Comparison of ENCODE assay signal across 8 mouse cellular contexts in the genomic region with DNA sequence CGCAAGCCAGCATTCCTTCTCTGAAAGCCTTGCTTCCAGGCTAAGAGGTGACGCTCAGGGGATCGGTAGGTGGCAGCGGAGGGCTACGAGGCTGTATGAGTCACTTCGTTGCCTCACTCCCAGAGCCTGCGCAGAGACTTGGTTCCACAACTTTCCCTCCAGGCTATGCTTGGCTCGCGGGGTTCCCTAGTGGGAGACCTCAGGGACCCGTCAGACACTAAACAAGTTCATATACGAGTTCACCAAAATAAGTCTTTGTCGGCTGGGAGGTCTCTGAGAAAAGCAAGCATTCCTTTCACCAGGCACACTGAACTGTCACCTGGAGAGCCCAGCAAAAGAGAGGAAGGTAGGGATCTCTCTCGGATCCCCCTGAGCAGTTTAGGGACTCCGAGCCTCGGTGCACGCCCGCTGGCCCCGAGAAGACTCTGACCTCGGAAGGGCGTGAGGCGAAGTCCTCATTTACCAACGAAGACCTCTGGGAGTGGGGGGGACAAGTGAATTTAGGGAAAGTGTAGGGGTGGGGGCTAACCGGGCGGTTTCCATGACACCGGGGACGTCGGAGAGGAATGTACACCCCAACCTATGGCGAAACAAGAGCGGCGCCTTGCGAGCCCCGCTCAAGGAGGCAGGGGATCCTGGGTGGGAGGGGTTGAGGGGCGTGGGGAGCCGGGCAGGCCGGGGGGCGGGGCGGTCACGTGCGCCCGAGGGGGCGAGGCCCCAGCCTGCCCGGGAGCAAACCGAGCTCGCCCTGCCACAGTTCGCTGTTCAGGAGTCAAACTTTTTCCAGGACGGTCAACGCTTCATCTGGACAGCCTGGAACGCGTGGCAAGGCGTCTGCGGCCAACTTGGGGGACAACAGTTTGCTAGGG. TPM values are rescaled to one million over a fixed set of nuclear protein-coding genes. Genes with fewer than 3 reads are reported as not detected.
DNase-seq lines count a peak whose midpoint lies in the region; ATAC-seq and TF ChIP-seq lines count a peak whose summit lies in the region.

TSS of gene Flvcr2 (plus strand) at position 713 of the 869 bp plus-strand sequence.

- peak within 1 kb of the TSS; percentile 99 for H3K4me2 ChIP-seq in CH12.LX (ENCODE audit: insufficient read depth, low read depth, poor library complexity, severe bottlenecking)
- H3K4me2 ChIP-seq in forebrain, embryonic 15.5 days (replicated peaks) = peak within 1 kb of the TSS; percentile 76
- peak within 1 kb of the TSS; percentile 87 for H3K4me2 ChIP-seq in liver, postnatal 0 days (ENCODE audit: low read depth, low read length)
- H3K4me2 ChIP-seq in neural tube, embryonic 13.5 days = peak within 1 kb of the TSS; percentile 81

- no peaks in the 10 kb centered on the region for H3K9me3 ChIP-seq in CH12.LX (replicated peaks; ENCODE audit: low read length)
- H3K9me3 ChIP-seq in forebrain, embryonic 15.5 days = no peaks in the 10 kb centered on the region
- H3K9me3 ChIP-seq in liver, postnatal 0 days (ENCODE audit: low read length) = no peaks in the 10 kb centered on the region
- H3K9me3 ChIP-seq in neural tube, embryonic 13.5 days = no peaks in the 10 kb centered on the region

- no peaks in the 10 kb centered on the region for H3K79me2 ChIP-seq in CH12.LX (replicated peaks; ENCODE audit: control insufficient read depth, extremely low read depth, insufficient read depth, poor library complexity, severe bottlenecking)

- no peaks in the 10 kb centered on the region for H3K27me3 ChIP-seq in CH12.LX (replicated peaks)
- peaks cover 3% of the 10 kb centered on the region; the same call in 1 of the 2 replicates for H3K27me3 ChIP-seq in forebrain, embryonic 15.5 days
- H3K27me3 ChIP-seq in liver, postnatal 0 days (ENCODE audit: insufficient read depth, low read length) = peaks cover 4% of the 10 kb centered on the region; the same call in 1 of the 2 replicates
- peaks cover 24% of the 10 kb centered on the region for H3K27me3 ChIP-seq in neural tube, embryonic 13.5 days

- peak in 1 of 2 experiments; percentile 74; a peak in 2 of 4 replicates for TF ChIP-seq CTCF in CH12.LX (conservative IDR thresholded peaks at IDR 0.05 in 1 of 2, IDR thresholded peaks at IDR 0.05 in 1 of 2; ENCODE audit: low read depth in 2 of 2, low read length in 2 of 2)
- TF ChIP-seq CTCF in liver, postnatal 0 days (IDR thresholded peaks at IDR 0.05; ENCODE audit: low read depth) = peak; percentile 85

- H3K4me1 ChIP-seq in CH12.LX (ENCODE audit: control insufficient read depth in 1 of 2, insufficient read depth in 2 of 2) = 0 out of 4 replicates have a peak, but pooled peaks cover 0 to 3% of the 10 kb centered on the region in 2 experiments
- peaks cover 10% of the 10 kb centered on the region for H3K4me1 ChIP-seq in forebrain, embryonic 15.5 days
- H3K4me1 ChIP-seq in liver, postnatal 0 days (ENCODE audit: insufficient read depth) = no peaks in the 10 kb centered on the region
- peaks cover 16% of the 10 kb centered on the region for H3K4me1 ChIP-seq in neural tube, embryonic 13.5 days (replicated peaks)

- ATAC-seq in forebrain, embryonic 15.5 days (replicated peaks) = peak; percentile 75
- ATAC-seq in liver, postnatal 0 days = peak; percentile 84
- ATAC-seq in neural tube, embryonic 13.5 days (ENCODE audit: low read depth) = peak; percentile 88

- no peaks in the 10 kb centered on the region for H3K36me3 ChIP-seq in CH12.LX (replicated peaks in 1 of 2; ENCODE audit: control insufficient read depth in 1 of 2, insufficient read depth in 1 of 2, low read length in 1 of 2)
- no peaks in the 10 kb centered on the region for H3K36me3 ChIP-seq in forebrain, embryonic 15.5 days
- H3K36me3 ChIP-seq in liver, postnatal 0 days (replicated peaks; ENCODE audit: insufficient read depth, low read length) = no peaks in the 10 kb centered on the region
- no peaks in the 10 kb centered on the region for H3K36me3 ChIP-seq in neural tube, embryonic 13.5 days

- 1% methylated on average over 51 of the region's 51 CpGs for WGBS in forebrain, embryonic 15.5 days
- 2% methylated on average over 45 of the region's 51 CpGs for WGBS in liver, postnatal 0 days (ENCODE audit: insufficient replicate concordance)
- 2% methylated on average over 45 of the region's 51 CpGs for WGBS in neural tube, embryonic 13.5 days

- TF ChIP-seq EP300 in CH12.LX (IDR thresholded peaks at IDR 0.05; ENCODE audit: low read length) = no peak
- TF ChIP-seq EP300 in liver, postnatal 0 days (IDR thresholded peaks at IDR 0.05; ENCODE audit: low read depth) = no peak

- peak; percentile 16 for DNase-seq in CH12.LX (ENCODE audit: extremely low read depth)
- peak; percentile 11 for DNase-seq in c-Kit-positive CD71-positive TER-119-positive erythroid progenitor cells, embryonic 14.5 days (ENCODE audit: low spot score)
- DNase-seq in heart, postnatal 25 days (ENCODE audit: low spot score) = peak; percentile 66
- peak; percentile 77 for DNase-seq in layer of hippocampus, adult 11-12 months (ENCODE audit: low spot score)
- peak; percentile 79 for DNase-seq in liver, postnatal 0 days
- DNase-seq in testis, postnatal 14 days (ENCODE audit: low spot score) = peak; percentile 78

- TF ChIP-seq RAD21 in CH12.LX (IDR thresholded peaks at IDR 0.05; ENCODE audit: low read depth, low read length) = peak; percentile 67

- peak within 1 kb of the TSS; percentile 7; the same call in 1 of the 2 replicates for H3K9ac ChIP-seq in CH12.LX (ENCODE audit: insufficient read depth, low read depth)
- H3K9ac ChIP-seq in forebrain, embryonic 15.5 days (replicated peaks) = peak within 1 kb of the TSS; percentile 36
- H3K9ac ChIP-seq in liver, postnatal 0 days (replicated peaks) = peak within 1 kb of the TSS; percentile 61
- H3K9ac ChIP-seq in neural tube, embryonic 13.5 days = peak within 1 kb of the TSS; percentile 46

- no peak for TF ChIP-seq POLR2A in CH12.LX (IDR thresholded peaks at IDR 0.05; ENCODE audit: low read depth, low read length)

- no peak within 1 kb of the TSS for H3K27ac ChIP-seq in CH12.LX (ENCODE audit: insufficient read depth, low read depth)
- no peak within 1 kb of the TSS for H3K27ac ChIP-seq in forebrain, embryonic 15.5 days (replicated peaks)
- H3K27ac ChIP-seq in liver, postnatal 0 days (ENCODE audit: low read depth) = peak within 1 kb of the TSS; percentile 86
- H3K27ac ChIP-seq in neural tube, embryonic 13.5 days (replicated peaks) = no peak within 1 kb of the TSS

- dilution Hi-C loops in CH12.LX (cut with MboI; ENCODE audit: extremely low pct_ligation_motif_present, extremely low pct_unique_long_range_greater_than_20kb, low sequenced_read_pairs) = no loop called here

- peak within 1 kb of the TSS in 1 of 3 experiments; percentile 35 for H3K4me3 ChIP-seq in CH12.LX (replicated peaks in 1 of 3; ENCODE audit: low read depth in 2 of 3, low read length in 2 of 3, poor library complexity in 1 of 3)
- H3K4me3 ChIP-seq in forebrain, embryonic 15.5 days = peak within 1 kb of the TSS; percentile 40
- H3K4me3 ChIP-seq in liver, postnatal 0 days (ENCODE audit: low read depth, low read length) = peak within 1 kb of the TSS; percentile 48
- peak within 1 kb of the TSS; percentile 41 for H3K4me3 ChIP-seq in neural tube, embryonic 13.5 days

- intact Hi-C loops in heart, postnatal 25 days (cut with DNase I) = loop anchor here (1.0 to 5.0 kb wide), 2 partner anchors 72 to 331 kb away; partner anchors contain the start of gene Tgfb3

- in situ Hi-C loops in CH12.LX (cut with MboI; ENCODE audit: low pct_ligation_motif_present, low pct_unique_long_range_greater_than_20kb, low sequenced_read_pairs) = no loop called here

TF ChIP-seq in CH12.LX, 34 proteins besides CTCF, POLR2A, EP300 and RAD21 (continues in another document):
- TF ChIP-seq ZNF384 (IDR thresholded peaks at IDR 0.05; ENCODE audit: low read depth, low read length) (no peak), MEF2A (IDR thresholded peaks at IDR 0.05; ENCODE audit: borderline replicate concordance, low read depth, low read length) (no peak), TBP (conservative IDR thresholded peaks at IDR 0.05; ENCODE audit: low read depth, low read length) (no peak), SMC3 (IDR thresholded peaks at IDR 0.05; ENCODE audit: low read depth, low read length) (peak; percentile 62), MXI1 (IDR thresholded peaks at IDR 0.05; ENCODE audit: low read depth, low read length) (no peak), MAFK (IDR thresholded peaks at IDR 0.05; ENCODE audit: insufficient replicate concordance, low read length) (no peak), JUN (IDR thresholded peaks at IDR 0.05; ENCODE audit: insufficient read depth, low read depth, low read length) (no peak), PAX5 (IDR thresholded peaks at IDR 0.05; ENCODE audit: low read length) (no peak), MAZ (IDR thresholded peaks at IDR 0.05; ENCODE audit: low read depth, low read length) (no peak), JUND (conservative IDR thresholded peaks at IDR 0.05; ENCODE audit: low read depth, low read length) (no peak), HCFC1 (IDR thresholded peaks at IDR 0.05; ENCODE audit: low read depth, low read length) (no peak), ZMIZ1 (IDR thresholded peaks at IDR 0.05; ENCODE audit: low read depth, low read length) (no peak), CHD2 (IDR thresholded peaks at IDR 0.05; ENCODE audit: low read length) (no peak), UBTF (IDR thresholded peaks at IDR 0.05; ENCODE audit: low read depth, low read length) (no peak), SIN3A (IDR thresholded peaks at IDR 0.05; ENCODE audit: low read length) (no peak), MYC (IDR thresholded peaks at IDR 0.05; ENCODE audit: low read depth, low read length) (no peak), NRF1 (IDR thresholded peaks at IDR 0.05; ENCODE audit: low read depth, low read length) (peak; percentile 81), RCOR1 (conservative IDR thresholded peaks at IDR 0.05; ENCODE audit: low read depth, low read length) (no peak), USF1 (IDR thresholded peaks at IDR 0.05; ENCODE audit: low read depth, low read length) (peak; percentile 53), MAX (IDR thresholded peaks at IDR 0.05; ENCODE audit: low read length) (no peak), KAT2A (IDR thresholded peaks at IDR 0.05; ENCODE audit: insufficient replicate concordance, low read length) (no peak), ZKSCAN1 (IDR thresholded peaks at IDR 0.05; ENCODE audit: borderline replicate concordance, low read depth, low read length) (no peak), GABPA (IDR thresholded peaks at IDR 0.05; ENCODE audit: insufficient replicate concordance, low read depth, low read length) (no peak)

RNA-seq across cellular contexts. Expression of gene Flvcr2, which starts in this region (rescaled TPM):
- 0.04 TPM in 1 of 2 replicates, not detected in the other for total RNA-seq in CH12.LX (2012; rRNA removed)
- not detected in 2 replicates for total RNA-seq in CH12.LX (2014; rRNA removed)
- polyA plus RNA-seq in CH12.LX (2012; ENCODE audit: insufficient read length, low read depth) = 0.14 and 0.17 TPM in 2 replicates
- 4.2 and 4.4 TPM in 2 replicates for polyA plus RNA-seq in forebrain, embryonic 15.5 days (2015; fragmentation: Nextera tagmentation; extraction: Ambion mirVana)
- total RNA-seq in heart, postnatal 25 days (2021) = 1 to 10 TPM; 1.9 to 2.7 TPM
- 5.9 and 6.6 TPM in 2 replicates for polyA plus RNA-seq in liver, postnatal 0 days (2015; fragmentation: Nextera tagmentation; extraction: Ambion mirVana)
- 4.3 and 4.9 TPM in 2 replicates for polyA plus RNA-seq in neural tube, embryonic 13.5 days (2015; fragmentation: Nextera tagmentation; extraction: Ambion mirVana)

Comparison
In these comparisons a context has a peak if more than half of its experiments do, and no peak if none do; other contexts are left out.
1. Peak in DNase-seq, H3K9ac ChIP-seq and H3K4me2 ChIP-seq in CH12.LX; RNA of the gene not detected or under 1 TPM.
2. DNase-seq: peak in every context shown above with its lines; median percentile 79 in liver, postnatal 0 days; 78 in testis, postnatal 14 days; 77 in layer of hippocampus, adult 11-12 months; 66 in heart, postnatal 25 days; 16 in CH12.LX; 11 in c-Kit-positive CD71-positive TER-119-positive erythroid progenitor cells, embryonic 14.5 days.
3. H3K9ac ChIP-seq: peak in every context shown above with its lines; median percentile 61 in liver, postnatal 0 days; 46 in neural tube, embryonic 13.5 days; 36 in forebrain, embryonic 15.5 days; 7 in CH12.LX.